Mouse (Mus musculus) G1E (cell line): ENCODE data around the gene Pnck. TPM values are rescaled to one million over a fixed set of nuclear protein-coding genes. Genes with fewer than 3 reads are reported as not detected.

Source experiments
- ATAC-seq: 2 replicates; pipeline ENCODE4 v1.8.0; 2016; ENCODE audit warnings: mild to moderate bottlenecking; ENCODE audit not compliant: insufficient number of reproducible peaks, poor library complexity, low FRiP score, severe bottlenecking; ENCODE audit errors: extremely low read depth
- DNase-seq: peaks from one replicate; pipeline ENCODE4 v3.0.0; 2012; ENCODE audit warnings: low spot score
- H3K27me3 ChIP-seq: 2 replicates; pipeline ENCODE4 v1.6.1; 2012; ENCODE audit warnings: mild to moderate bottlenecking, low read length, inconsistent platforms; ENCODE audit not compliant: insufficient read depth
- H3K36me3 ChIP-seq: replicated peaks from 2 replicates; pipeline ENCODE3; 2012; ENCODE audit warnings: mild to moderate bottlenecking, inconsistent platforms
- H3K4me1 ChIP-seq: 2 replicates; pipeline ENCODE4 v1.6.1; 2012; ENCODE audit warnings: low read depth, low read length, inconsistent platforms, mixed read lengths; ENCODE audit not compliant: insufficient read depth
- H3K4me3 ChIP-seq: 2 replicates; pipeline ENCODE4 v1.5.1; 2012; ENCODE audit warnings: low read depth, mild to moderate bottlenecking, inconsistent platforms, low read length, moderate library complexity, mixed read lengths
- H3K9me3 ChIP-seq: replicated peaks from 2 replicates; pipeline ENCODE4 v1.6.1; 2012; ENCODE audit warnings: inconsistent platforms
- CTCF ChIP-seq: IDR thresholded peaks from 2 replicates; pipeline ENCODE4 v1.5.1; 2012; ENCODE audit warnings: low read depth, low read length, inconsistent platforms, mixed read lengths
- GATA1 ChIP-seq: IDR thresholded peaks from 2 replicates; pipeline ENCODE4 v1.6.1; 2012; ENCODE audit warnings: borderline replicate concordance, low read length, inconsistent platforms, mixed read lengths
- GATA2 ChIP-seq: IDR thresholded peaks from 2 replicates; pipeline ENCODE4 v1.6.1; 2012; ENCODE audit warnings: low read depth, low read length, inconsistent platforms, borderline replicate concordance
- POLR2AphosphoS5 ChIP-seq: IDR thresholded peaks from 2 replicates; pipeline ENCODE4 v1.6.1; 2012; ENCODE audit warnings: low read depth, low read length, inconsistent platforms; ENCODE audit not compliant: insufficient replicate concordance
- TAL1 ChIP-seq: conservative IDR thresholded peaks from 2 replicates; pipeline ENCODE4 v1.6.1; 2012; ENCODE audit warnings: low read depth, low read length, inconsistent platforms, mixed read lengths
- polyA plus RNA-seq: library from polyadenylated mRNA; stranded (reverse); fragments of >175 nt; gene quantifications from 2 replicates; pipeline ENCODE4 v1.2.3, GENCODE M21; 2012
- total RNA-seq, 2 experiments: library from RNA; stranded (forward) in 1 of 2; stranded (reverse) in 1 of 2; fragments of 200-1000 nt in 1 of 2; fragments of >200 nt in 1 of 2; fragmentation: Nextera tagmentation in 1 of 2; gene quantifications; 2 replicates each; pipeline ENCODE4 v1.2.3; 2014 to 2017

Pnck gene
- total and polyA plus RNA-seq, 3 experiments = not detected

DNA sequence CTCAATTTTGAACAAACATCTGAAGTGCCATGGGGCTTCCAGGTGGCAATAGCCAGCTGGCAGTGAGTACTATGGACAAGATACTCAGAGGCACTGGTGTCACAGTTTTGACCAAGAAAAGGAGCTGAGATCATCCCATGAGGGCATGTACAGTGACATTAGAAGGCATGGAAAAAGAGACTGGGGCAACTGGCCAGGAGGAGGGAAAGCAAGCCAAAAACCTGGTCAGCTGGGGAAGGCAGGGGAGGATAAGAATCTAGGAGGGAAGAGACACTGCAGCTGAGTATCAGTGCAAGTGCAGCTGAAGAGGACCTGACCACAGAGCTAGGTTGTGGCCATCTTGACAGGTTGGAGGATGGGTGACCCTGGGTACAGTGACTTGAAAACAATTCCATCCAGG lies 32.9 kb downstream of the Pnck start:
- peaks cover 20% of the 10 kb centered on the region; the same call in 1 of the 2 replicates for H3K27me3 ChIP-seq
- no peaks in the 10 kb centered on the region for H3K4me1 ChIP-seq
- ATAC-seq (no peak), DNase-seq (no peak)
- no peak for TF ChIP-seq POLR2AphosphoS5
- no peak for TF ChIP-seq TAL1
- TF ChIP-seq GATA2 = no peak
- TF ChIP-seq CTCF = no peak
- TF ChIP-seq GATA1 = no peak
- H3K36me3 ChIP-seq = no peaks in the 10 kb centered on the region
- H3K4me3 ChIP-seq = no peak overlapping the region
- no peaks in the 10 kb centered on the region for H3K9me3 ChIP-seq

GRCm38 (mm10) chrX:73619890-73620289 lies 40.0 kb downstream of the Pnck start:
- ATAC-seq = no peak
- H3K4me3 ChIP-seq = no peak overlapping the region
- no peaks in the 10 kb centered on the region for H3K36me3 ChIP-seq
- no peaks in the 10 kb centered on the region for H3K4me1 ChIP-seq
- H3K27me3 ChIP-seq = no peaks in the 10 kb centered on the region
- DNase-seq = no peak
- H3K9me3 ChIP-seq = no peaks in the 10 kb centered on the region
- TF ChIP-seq GATA2 (no peak), POLR2AphosphoS5 (no peak), CTCF (no peak), TAL1 (no peak), GATA1 (no peak)

DNA sequence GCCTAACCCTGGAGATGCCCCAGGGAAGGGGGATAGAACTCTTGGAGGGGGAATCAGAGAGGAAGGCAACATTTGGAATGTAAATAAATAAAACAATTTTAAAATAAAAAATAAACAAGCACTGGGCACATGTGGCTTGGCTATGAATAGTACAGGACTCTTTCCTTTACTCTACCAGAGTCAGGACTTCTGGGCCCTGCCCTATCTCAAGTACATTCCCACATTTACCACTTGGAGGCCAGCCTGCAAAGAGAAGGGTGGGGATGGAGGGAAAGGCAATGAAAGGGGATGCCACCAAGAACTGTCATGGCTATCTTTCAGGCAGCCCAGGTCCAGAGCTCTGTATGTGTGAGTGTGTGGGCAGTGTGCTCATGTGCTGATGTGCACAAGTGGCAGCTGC lies 40.5 kb downstream of the Pnck start:
- DNase-seq = no peak
- Histone ChIP-seq H3K9me3 (no peaks in the 10 kb centered on the region), H3K27me3 (no peaks in the 10 kb centered on the region), H3K4me1 (no peaks in the 10 kb centered on the region), H3K4me3 (no peak overlapping the region), H3K36me3 (no peaks in the 10 kb centered on the region)
- TF ChIP-seq POLR2AphosphoS5 (no peak), CTCF (no peak), TAL1 (no peak), GATA2 (no peak), GATA1 (no peak)
- no peak for ATAC-seq

GRCm38 (mm10) chrX:73615876-73616275 lies 44.0 kb downstream of the Pnck start:
- no peaks in the 10 kb centered on the region for H3K36me3 ChIP-seq
- no peaks in the 10 kb centered on the region for H3K27me3 ChIP-seq
- H3K9me3 ChIP-seq = no peaks in the 10 kb centered on the region
- H3K4me3 ChIP-seq = no peak overlapping the region
- ATAC-seq (no peak), DNase-seq (no peak)
- TF ChIP-seq TAL1 = no peak
- TF ChIP-seq GATA1 = no peak
- no peaks in the 10 kb centered on the region for H3K4me1 ChIP-seq

- no peak for TF ChIP-seq GATA2
- DNase-seq (no peak), ATAC-seq (no peak)
- Histone ChIP-seq H3K4me3 (no peak overlapping the region), H3K9me3 (no peaks in the 10 kb centered on the region), H3K4me1 (no peaks in the 10 kb centered on the region), H3K36me3 (no peaks in the 10 kb centered on the region), H3K27me3 (0 out of 2 replicates have a peak, but pooled peaks cover 4% of the 10 kb centered on the region)
These were observed 46.3 kb downstream of the Pnck start for GRCm38 (mm10) chrX:73613665-73614064.

Other genes starting within 250 kb of the Pnck start
- gene Zfp92, start 249.0 kb downstream of the Pnck start, total RNA-seq (2014; fragmentation: Nextera tagmentation) = not detected in 2 replicates
- gene Zfp92, start 249.0 kb downstream of the Pnck start, total RNA-seq (2017) = 0.06 TPM in 1 of 2 replicates, not detected in the other
- gene Zfp92, start 249.0 kb downstream of the Pnck start, polyA plus RNA-seq = not detected in 2 replicates
- gene Trex2, start 224.8 kb downstream of the Pnck start, total RNA-seq (2014; fragmentation: Nextera tagmentation) = not detected in 2 replicates
- gene Trex2, start 224.8 kb downstream of the Pnck start, total RNA-seq (2017) = not detected in 2 replicates
- gene Trex2, start 224.8 kb downstream of the Pnck start, polyA plus RNA-seq = not detected in 2 replicates
- 14.4 and 19.3 TPM in 2 replicates for gene Haus7, start 201.1 kb downstream of the Pnck start, total RNA-seq (2014; fragmentation: Nextera tagmentation)
- 34.1 and 35.2 TPM in 2 replicates for gene Haus7, start 201.1 kb downstream of the Pnck start, total RNA-seq (2017)
- gene Haus7, start 201.1 kb downstream of the Pnck start, polyA plus RNA-seq = 3.6 and 3.9 TPM in 2 replicates
- gene Bgn, start 176.5 kb downstream of the Pnck start, total RNA-seq (2014; fragmentation: Nextera tagmentation) = not detected in 2 replicates
- gene Bgn, start 176.5 kb downstream of the Pnck start, total RNA-seq (2017) = 0.17 TPM in 1 of 2 replicates, not detected in the other
- gene Bgn, start 176.5 kb downstream of the Pnck start, polyA plus RNA-seq = not detected in 2 replicates
- gene Atp2b3, start 157.0 kb downstream of the Pnck start, total RNA-seq (2014; fragmentation: Nextera tagmentation) = not detected in 2 replicates
- not detected in 2 replicates for gene Atp2b3, start 157.0 kb downstream of the Pnck start, total RNA-seq (2017)
- gene Atp2b3, start 157.0 kb downstream of the Pnck start, polyA plus RNA-seq = not detected in 2 replicates
- gene Dusp9, start 20.7 kb downstream of the Pnck start, total RNA-seq (2014; fragmentation: Nextera tagmentation) = not detected in 2 replicates
- gene Dusp9, start 20.7 kb downstream of the Pnck start, total RNA-seq (2017) = 0.16 and 0.23 TPM in 2 replicates
- 0.23 and 0.24 TPM in 2 replicates for gene Dusp9, start 20.7 kb downstream of the Pnck start, polyA plus RNA-seq
- 4.1 and 6.1 TPM in 2 replicates for gene Slc6a8, start 13.0 kb upstream of the Pnck start, total RNA-seq (2014; fragmentation: Nextera tagmentation)
- 9.9 and 12.7 TPM in 2 replicates for gene Slc6a8, start 13.0 kb upstream of the Pnck start, total RNA-seq (2017)
- gene Slc6a8, start 13.0 kb upstream of the Pnck start, polyA plus RNA-seq = 1.6 and 2.1 TPM in 2 replicates
- 83.2 and 98.4 TPM in 2 replicates for gene Bcap31, start 56.1 kb upstream of the Pnck start, total RNA-seq (2014; fragmentation: Nextera tagmentation)
- 215 and 222 TPM in 2 replicates for gene Bcap31, start 56.1 kb upstream of the Pnck start, total RNA-seq (2017)
- 13.5 and 16.0 TPM in 2 replicates for gene Bcap31, start 56.1 kb upstream of the Pnck start, polyA plus RNA-seq
- gene Abcd1, start 56.5 kb upstream of the Pnck start, total RNA-seq (2014; fragmentation: Nextera tagmentation) = 15.8 and 17.1 TPM in 2 replicates
- gene Abcd1, start 56.5 kb upstream of the Pnck start, total RNA-seq (2017) = 6.3 and 7.0 TPM in 2 replicates
- 17.6 and 19.4 TPM in 2 replicates for gene Abcd1, start 56.5 kb upstream of the Pnck start, polyA plus RNA-seq
- not detected in 2 replicates for gene Plxnb3, start 97.0 kb upstream of the Pnck start, total RNA-seq (2014; fragmentation: Nextera tagmentation)
- gene Plxnb3, start 97.0 kb upstream of the Pnck start, total RNA-seq (2017) = 0.93 and 0.98 TPM in 2 replicates
- 0.02 TPM in 1 of 2 replicates, not detected in the other for gene Plxnb3, start 97.0 kb upstream of the Pnck start, polyA plus RNA-seq
- not detected in 2 replicates for gene Srpk3, start 114.3 kb upstream of the Pnck start, total RNA-seq (2014; fragmentation: Nextera tagmentation)
- gene Srpk3, start 114.3 kb upstream of the Pnck start, total RNA-seq (2017) = 0.44 TPM in 1 of 2 replicates, not detected in the other
- not detected in 2 replicates for gene Srpk3, start 114.3 kb upstream of the Pnck start, polyA plus RNA-seq
- 378 and 393 TPM in 2 replicates for gene Idh3g, start 126.8 kb upstream of the Pnck start, total RNA-seq (2014; fragmentation: Nextera tagmentation)
- 179 and 187 TPM in 2 replicates for gene Idh3g, start 126.8 kb upstream of the Pnck start, total RNA-seq (2017)
- gene Idh3g, start 126.8 kb upstream of the Pnck start, polyA plus RNA-seq = 27.0 and 37.5 TPM in 2 replicates
- gene Ssr4, start 126.9 kb upstream of the Pnck start, total RNA-seq (2014; fragmentation: Nextera tagmentation) = 92.3 and 120 TPM in 2 replicates
- 138 and 184 TPM in 2 replicates for gene Ssr4, start 126.9 kb upstream of the Pnck start, total RNA-seq (2017)
- gene Ssr4, start 126.9 kb upstream of the Pnck start, polyA plus RNA-seq = 9.0 and 12.4 TPM in 2 replicates
- not detected in 2 replicates for gene Pdzd4, start 164.9 kb upstream of the Pnck start, total RNA-seq (2014; fragmentation: Nextera tagmentation)
- 0.05 and 0.06 TPM in 2 replicates for gene Pdzd4, start 164.9 kb upstream of the Pnck start, total RNA-seq (2017)
- gene Pdzd4, start 164.9 kb upstream of the Pnck start, polyA plus RNA-seq = 0.04 TPM in 1 of 2 replicates, not detected in the other
- gene Avpr2, start 232.0 kb upstream of the Pnck start, total RNA-seq (2014; fragmentation: Nextera tagmentation) = not detected in 2 replicates
- gene Avpr2, start 232.0 kb upstream of the Pnck start, total RNA-seq (2017) = not detected in 2 replicates
- not detected in 2 replicates for gene Avpr2, start 232.0 kb upstream of the Pnck start, polyA plus RNA-seq
- not detected in 2 replicates for gene L1cam, start 236.0 kb upstream of the Pnck start, total RNA-seq (2014; fragmentation: Nextera tagmentation)
- 0.05 TPM in 1 of 2 replicates, not detected in the other for gene L1cam, start 236.0 kb upstream of the Pnck start, total RNA-seq (2017)
- 0.05 TPM in 1 of 2 replicates, not detected in the other for gene L1cam, start 236.0 kb upstream of the Pnck start, polyA plus RNA-seq